Mouse (Mus musculus) liver, embryonic 14.5 days (tissue): ENCODE results near the gene Peli2. TPM values are rescaled to one million over a fixed set of nuclear protein-coding genes. Genes with fewer than 3 reads are reported as not detected.

Experiments
- ATAC-seq: fragments of 200-750 bp; cut with Nextera tagmentation; 2 replicates; pipeline ENCODE4 v1.8.0; 2017; ENCODE audit warnings: moderate number of reproducible peaks, mild to moderate bottlenecking, moderate library complexity; ENCODE audit not compliant: insufficient read depth
- DNase-seq, 3 experiments: peaks; one replicate each; pipeline ENCODE4 v3.0.0-alpha.2; 2012 to 2013; ENCODE audit warnings: low read depth in 3 of 3, low spot score in 3 of 3
- H3K27ac ChIP-seq: fragments of 300-500 bp; sonication (generic); 2 replicates; pipeline ENCODE4 v1.5.1; 2014; ENCODE audit warnings: moderate library complexity, mild to moderate bottlenecking, control low read depth, inconsistent platforms
- H3K27me3 ChIP-seq: fragments of 300-500 bp; sonication (generic); 2 replicates; pipeline ENCODE4 v1.6.1; 2014; ENCODE audit warnings: mild to moderate bottlenecking, low read length, moderate library complexity; ENCODE audit not compliant: control insufficient read depth, insufficient read depth
- H3K36me3 ChIP-seq: fragments of 300-500 bp; sonication (generic); replicated peaks from 2 replicates; pipeline ENCODE4 v1.6.1; 2014; ENCODE audit warnings: low read depth; ENCODE audit not compliant: control insufficient read depth, insufficient read depth
- H3K4me1 ChIP-seq, 2 experiments: fragments of 200-500 bp in 1 of 2; fragments of 300-500 bp in 1 of 2; sonication (generic) in 1 of 2; replicated peaks; 2 replicates each; pipeline ENCODE4 v1.6.1; 2012 to 2014; ENCODE audit warnings: antibody characterized with exemption in 1 of 2, inconsistent platforms in 1 of 2, low read length in 1 of 2; ENCODE audit not compliant: control insufficient read depth in 2 of 2, insufficient read depth in 2 of 2
- H3K4me2 ChIP-seq: fragments of 300-500 bp; sonication (generic); 2 replicates; pipeline ENCODE4 v1.6.1; 2014; ENCODE audit warnings: low read depth, mild to moderate bottlenecking, control low read depth, moderate library complexity
- H3K4me3 ChIP-seq, 2 experiments: fragments of 200-500 bp in 1 of 2; fragments of 300-500 bp in 1 of 2; sonication (generic) in 1 of 2; 2 replicates each; pipeline ENCODE4 v1.5.1; 2012 to 2014; ENCODE audit warnings: low read depth in 2 of 2, low read length in 2 of 2, mild to moderate bottlenecking in 2 of 2, control low read depth in 1 of 2, inconsistent platforms in 1 of 2, moderate library complexity in 1 of 2; ENCODE audit not compliant: insufficient read depth in 1 of 2
- H3K9ac ChIP-seq: fragments of 300-500 bp; sonication (generic); replicated peaks from 2 replicates; pipeline ENCODE4 v1.6.1; 2014; ENCODE audit warnings: mild to moderate bottlenecking, control low read depth, moderate library complexity
- H3K9me3 ChIP-seq: fragments of 300-500 bp; sonication (generic); 2 replicates; pipeline ENCODE4 v1.6.1; 2016; ENCODE audit warnings: low read length, mixed read lengths; ENCODE audit not compliant: control insufficient read depth
- CTCF ChIP-seq: IDR thresholded peaks from 2 replicates; pipeline ENCODE4 v1.5.1; 2016; ENCODE audit warnings: antibody characterized with exemption, low read depth, control low read depth
- EP300 ChIP-seq: IDR thresholded peaks from 2 replicates; pipeline ENCODE4 v1.6.1; 2016; ENCODE audit warnings: antibody characterized with exemption, low read depth
- WGBS: fragments of 180-500 bp; shearing (Covaris S2); extraction: QIAGEN DNeasy Blood & Tissue Kit; methylation state at CpG from one replicate; pipeline ENCODE4 v1.1.7; 2014; ENCODE audit not compliant: insufficient replicate concordance; 5-methylcytosine and 5-hydroxymethylcytosine counted together
- polyA plus RNA-seq, 2 experiments: library from polyadenylated mRNA; depleted of rRNA in 1 of 2; stranded (reverse) in 1 of 2; unstranded in 1 of 2; fragments of >200 nt; fragmentation: Nextera tagmentation in 1 of 2; extraction: Ambion mirVana in 1 of 2; gene quantifications; 2 replicates each; pipeline versions ENCODE4 v1.2.1 to v1.2.3; 2012 to 2014

Peli2 gene
- polyA plus RNA-seq, 2 experiments = 0.68 to 0.70 TPM

DNA sequence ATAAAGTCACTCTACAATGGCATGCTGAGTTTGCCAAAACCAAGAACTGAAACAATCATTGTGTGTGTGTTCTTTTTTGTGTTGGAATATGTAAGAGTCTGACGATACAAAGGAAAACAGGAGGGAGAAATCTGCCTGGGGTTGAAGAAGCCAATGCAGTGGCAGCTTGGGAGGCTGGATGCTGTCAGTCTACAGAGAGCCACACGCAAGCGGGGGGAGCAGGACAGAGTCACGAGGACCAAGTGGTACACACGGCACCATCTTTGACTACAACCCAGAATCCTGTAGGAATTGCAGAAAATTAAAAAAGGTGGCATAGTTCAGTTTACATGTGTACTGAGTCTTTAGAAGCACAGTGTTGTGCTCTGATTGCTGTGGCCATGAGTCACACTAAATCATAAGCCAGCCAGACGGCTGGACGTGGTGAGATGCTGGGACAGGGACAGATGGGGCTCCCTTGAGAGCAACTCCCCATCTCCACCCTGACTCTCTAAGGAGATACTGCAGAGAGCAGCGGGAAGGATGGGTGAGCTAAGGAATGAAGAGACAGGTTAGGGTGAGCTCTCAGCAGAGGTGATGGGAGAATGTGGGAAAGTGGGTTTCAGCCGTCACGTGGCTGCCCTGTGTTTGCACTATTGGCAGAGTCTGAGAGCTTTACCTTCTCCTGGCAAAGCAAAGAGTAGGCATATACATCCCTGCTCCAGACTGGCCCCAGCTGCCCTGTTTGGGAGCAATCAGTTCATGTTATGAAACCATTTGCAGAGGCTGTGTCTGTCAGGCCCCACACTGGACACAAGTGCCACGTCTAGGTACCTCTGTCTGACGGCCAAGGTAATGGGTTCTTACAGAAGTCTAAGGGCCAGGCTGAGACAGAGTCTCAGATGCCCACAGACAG lies 87.4 kb downstream of the Peli2 start:
- DNase-seq = no peak
- Histone ChIP-seq H3K4me1 (peaks cover 0 to 2% of the 10 kb centered on the region in 2 experiments; a peak in 1 of 4 replicates), H3K9ac (no peak overlapping the region), H3K9me3 (no peaks in the 10 kb centered on the region), H3K27me3 (no peaks in the 10 kb centered on the region), H3K4me3 (no peak overlapping the region), H3K36me3 (no peaks in the 10 kb centered on the region), H3K27ac (no peak overlapping the region), H3K4me2 (no peak overlapping the region)
- WGBS = 65% methylated on average over 12 of the region's 12 CpGs
- no peak for TF ChIP-seq CTCF
- no peak for TF ChIP-seq EP300
- ATAC-seq = no peak

DNA sequence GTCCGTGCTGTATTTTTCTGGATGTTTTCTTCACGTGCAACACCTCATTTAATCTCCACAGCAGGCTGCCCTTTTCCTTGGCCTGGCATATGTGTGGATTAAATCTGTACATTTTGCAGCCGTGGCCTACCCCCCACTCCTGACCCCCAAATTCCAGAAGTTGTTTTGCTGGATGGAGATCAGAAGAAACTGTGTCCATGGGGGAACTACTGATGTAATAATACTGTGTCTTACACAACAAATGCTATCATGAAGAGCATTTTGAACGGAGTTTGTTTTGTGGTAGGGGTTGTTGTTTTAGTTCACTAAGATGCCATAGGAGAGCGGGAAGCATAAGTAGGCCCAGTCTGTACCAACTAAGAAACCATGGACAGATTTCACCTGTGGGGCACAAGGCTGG lies 88.8 kb downstream of the Peli2 start:
- 70% methylated on average over 5 of the region's 5 CpGs for WGBS
- Histone ChIP-seq H3K9me3 (no peaks in the 10 kb centered on the region), H3K4me3 (no peak overlapping the region), H3K4me2 (no peak overlapping the region), H3K27me3 (no peaks in the 10 kb centered on the region), H3K36me3 (no peaks in the 10 kb centered on the region), H3K4me1 (peaks cover 0 to 2% of the 10 kb centered on the region in 2 experiments; a peak in 1 of 4 replicates), H3K27ac (no peak overlapping the region), H3K9ac (no peak overlapping the region)
- DNase-seq = no peak
- ATAC-seq = no peak
- TF ChIP-seq CTCF = no peak
- TF ChIP-seq EP300 = no peak

DNA sequence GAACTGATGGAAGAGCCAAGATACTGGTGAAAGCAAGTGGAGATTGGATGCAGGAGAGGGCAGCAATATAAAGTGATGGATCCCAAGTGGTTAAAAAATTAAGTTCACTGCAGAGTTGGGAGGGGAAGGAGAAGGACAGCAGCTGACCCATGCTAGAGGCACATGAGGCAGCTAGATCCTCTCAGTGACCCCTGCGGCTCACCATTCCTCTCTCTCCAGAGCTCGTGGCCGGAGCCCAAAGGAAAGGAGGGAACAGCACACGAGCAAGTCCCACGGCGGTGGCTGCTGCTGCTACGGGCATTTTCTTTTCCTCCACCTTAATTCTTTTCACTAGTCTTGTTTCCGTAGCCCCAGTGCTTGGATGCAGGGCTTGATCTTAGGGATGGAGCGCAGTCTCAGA lies 89.5 kb downstream of the Peli2 start:
- DNase-seq (no peak), ATAC-seq (no peak)
- no peak overlapping the region for H3K9ac ChIP-seq
- TF ChIP-seq CTCF (no peak), EP300 (no peak)
- no peak overlapping the region for H3K27ac ChIP-seq
- 80% methylated on average over 9 of the region's 9 CpGs for WGBS
- no peak overlapping the region for H3K4me3 ChIP-seq
- no peaks in the 10 kb centered on the region for H3K36me3 ChIP-seq
- no peaks in the 10 kb centered on the region for H3K27me3 ChIP-seq
- H3K4me1 ChIP-seq = no peaks in the 10 kb centered on the region; a peak in 1 of 4 replicates
- no peaks in the 10 kb centered on the region for H3K9me3 ChIP-seq
- no peak overlapping the region for H3K4me2 ChIP-seq

DNA sequence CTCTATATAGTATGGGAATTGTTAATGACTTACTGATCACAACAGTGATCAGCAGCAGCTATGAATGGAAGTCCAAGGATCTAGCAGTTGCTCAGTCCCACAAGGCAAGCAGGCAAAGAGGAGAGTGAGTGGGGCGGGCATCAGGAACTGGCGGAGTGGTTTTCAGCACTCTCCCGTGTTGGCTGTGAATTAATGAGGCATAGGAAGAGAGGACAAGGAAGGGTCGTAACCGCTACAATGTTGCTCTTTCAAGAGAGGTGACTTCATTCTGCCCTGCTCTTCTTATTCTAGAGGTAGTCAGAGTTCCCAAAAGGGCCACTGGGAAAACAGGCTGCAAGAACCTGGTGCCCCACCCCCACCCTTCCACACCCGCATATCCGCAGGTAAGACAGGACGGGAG lies 90.9 kb downstream of the Peli2 start:
- WGBS = 67% methylated on average over 8 of the region's 8 CpGs
- Histone ChIP-seq H3K4me2 (no peak overlapping the region), H3K4me1 (no peaks in the 10 kb centered on the region), H3K4me3 (no peak overlapping the region), H3K36me3 (no peaks in the 10 kb centered on the region), H3K27me3 (no peaks in the 10 kb centered on the region), H3K9me3 (no peaks in the 10 kb centered on the region), H3K27ac (no peak overlapping the region), H3K9ac (no peak overlapping the region)
- no peak for DNase-seq
- TF ChIP-seq EP300 = no peak
- TF ChIP-seq CTCF = no peak
- ATAC-seq = no peak

DNA sequence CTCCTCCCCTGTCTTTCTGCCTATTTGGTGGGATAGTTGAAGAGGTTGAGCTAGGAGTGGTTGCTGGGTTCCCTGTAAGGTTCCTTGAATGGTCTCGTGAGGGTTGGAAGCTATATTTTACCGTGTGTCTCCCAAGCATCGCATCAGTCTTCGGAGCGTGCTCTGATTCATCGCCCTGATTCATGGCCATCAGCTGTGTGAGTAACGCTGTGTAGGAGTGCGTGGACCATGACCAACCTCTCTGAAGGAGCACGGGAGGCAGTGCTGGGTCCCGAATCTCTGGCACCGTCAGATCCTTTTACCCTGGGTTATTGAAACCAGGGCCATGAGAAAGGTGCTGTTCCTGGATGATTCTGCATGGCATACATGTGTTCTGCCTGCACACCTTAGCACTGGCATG lies 92.2 kb downstream of the Peli2 start:
- DNase-seq = no peak
- 77% methylated on average over 11 of the region's 11 CpGs for WGBS

More for the DNA sequence above, 92.2 kb downstream of the Peli2 start:
- Histone ChIP-seq H3K27me3 (no peaks in the 10 kb centered on the region), H3K4me2 (no peak overlapping the region), H3K27ac (no peak overlapping the region), H3K4me1 (no peaks in the 10 kb centered on the region), H3K36me3 (no peaks in the 10 kb centered on the region), H3K9ac (no peak overlapping the region), H3K9me3 (no peaks in the 10 kb centered on the region), H3K4me3 (no peak overlapping the region)
- ATAC-seq = no peak
- TF ChIP-seq EP300 (no peak), CTCF (no peak)
